Mouse (Mus musculus) ES-E14 (cell line): ENCODE measurements around the gene Scp2d1.

Experiments
- CHD2 ChIP-seq: IDR thresholded peaks from 2 replicates; pipeline ENCODE4 v1.6.1; 2014; ENCODE audit warnings: mild to moderate bottlenecking, low read depth, low read length, inconsistent platforms
- MAFK ChIP-seq: IDR thresholded peaks from 2 replicates; pipeline ENCODE4 v1.6.1; 2014; ENCODE audit warnings: mild to moderate bottlenecking, low read depth, low read length, inconsistent platforms; ENCODE audit not compliant: insufficient read depth
- ZNF384 ChIP-seq: IDR thresholded peaks from 2 replicates; pipeline ENCODE4 v1.6.1; 2012; ENCODE audit warnings: low read depth, low read length, inconsistent platforms

- no peak for TF ChIP-seq MAFK
- TF ChIP-seq CHD2 = no peak
- no peak for TF ChIP-seq ZNF384
These were observed 41.0 kb upstream of the Scp2d1 start for GRCm38 (mm10) chr2:144782481-144782880.
